Comparison of ENCODE assay signal across 9 mouse cellular contexts in genomic region chr7:81132851-81133279, GRCm38 (mm10). TPM values are rescaled to one million over a fixed set of nuclear protein-coding genes. Genes with fewer than 3 reads are reported as not detected.
DNase-seq lines count a peak whose midpoint lies in the region; ATAC-seq lines count a peak whose summit lies in the region.
"Had no signal": no experiment of that assay in that cellular context is flagged by ENCODE, and none has a peak within 500 bp of the region (broad histone marks: within the 10 kb centered on the region; RNA-seq: fewer than 3 reads in every experiment).

No protein-coding gene starts in this region.

- no peak overlapping the region for H3K4me3 ChIP-seq in heart, embryonic 12.5 days
- no peak overlapping the region for H3K4me3 ChIP-seq in limb, embryonic 12.5 days (replicated peaks)
- H3K4me3 ChIP-seq: forebrain, embryonic 13.5 days had no signal

- peaks cover 52% of the 10 kb centered on the region for H3K4me1 ChIP-seq in heart, embryonic 12.5 days (replicated peaks)
- peaks cover 45% of the 10 kb centered on the region for H3K4me1 ChIP-seq in limb, embryonic 12.5 days (replicated peaks)

- peak; percentile 74 for ATAC-seq in heart, embryonic 12.5 days (ENCODE audit: insufficient number of reproducible peaks, low FRiP score)
- ATAC-seq in limb, embryonic 12.5 days (ENCODE audit: insufficient number of reproducible peaks, insufficient read depth, low FRiP score, low TSS enrichment, low read depth) = no peak
- ATAC-seq: forebrain, embryonic 13.5 days had no signal

- H3K9me3 ChIP-seq in heart, embryonic 12.5 days (replicated peaks) = 0 out of 2 replicates have a peak, but pooled peaks cover 4% of the 10 kb centered on the region
- H3K9me3 ChIP-seq in limb, embryonic 12.5 days = peaks cover 5% of the 10 kb centered on the region; the same call in 1 of the 2 replicates
- H3K9me3 ChIP-seq: forebrain, embryonic 13.5 days had no signal

- peak overlapping the region; percentile 56 for H3K27ac ChIP-seq in heart, embryonic 12.5 days (ENCODE audit: poor library complexity, severe bottlenecking)
- 0 out of 2 replicates have a peak overlapping the region, but pooled peaks have one; percentile 29 for H3K27ac ChIP-seq in limb, embryonic 12.5 days
- H3K27ac ChIP-seq: forebrain, embryonic 13.5 days had no signal

- no peaks in the 10 kb centered on the region for H3K27me3 ChIP-seq in heart, embryonic 12.5 days (replicated peaks)
- H3K27me3 ChIP-seq in limb, embryonic 12.5 days = no peaks in the 10 kb centered on the region
- H3K27me3 ChIP-seq: forebrain, embryonic 13.5 days had no signal

- H3K36me3 ChIP-seq in heart, embryonic 12.5 days = no peaks in the 10 kb centered on the region
- H3K36me3 ChIP-seq in limb, embryonic 12.5 days = no peaks in the 10 kb centered on the region

- WGBS in heart, embryonic 12.5 days = 25% methylated on average over 2 of the region's 2 CpGs
- WGBS in limb, embryonic 12.5 days = 11% methylated on average over 2 of the region's 2 CpGs

- DNase-seq in adrenal gland, postnatal 10 days = peak; percentile 38
- no peak for DNase-seq in adrenal gland, adult 8-10 months
- peak; percentile 59 for DNase-seq in brain, adult 2 months (ENCODE audit: low read depth, low spot score)
- no peak for DNase-seq in left cerebral cortex, adult 9 months (ENCODE audit: low spot score in 2 of 2)
- DNase-seq in thymus, postnatal 36 days = no peak
- DNase-seq in testis, postnatal 10 days (ENCODE audit: low spot score) = no peak

- H3K4me2 ChIP-seq in heart, embryonic 12.5 days = no peak overlapping the region
- no peak overlapping the region for H3K4me2 ChIP-seq in limb, embryonic 12.5 days
- H3K4me2 ChIP-seq: forebrain, embryonic 13.5 days had no signal

- H3K9ac ChIP-seq in heart, embryonic 12.5 days = no peak overlapping the region
- no peak overlapping the region for H3K9ac ChIP-seq in limb, embryonic 12.5 days (replicated peaks)
- H3K9ac ChIP-seq: forebrain, embryonic 13.5 days had no signal

RNA-seq across cellular contexts. Expression of gene Slc28a1, which starts 18.3 kb away (rescaled TPM):
- total RNA-seq in adrenal gland, postnatal 10 days (2021) = under 1 TPM; 0.58 to 0.66 TPM
- not detected for total RNA-seq in adrenal gland, adult 8-10 months (2022)
- polyA plus RNA-seq in heart, embryonic 12.5 days (2016; fragmentation: Nextera tagmentation; extraction: Ambion mirVana) = 0.14 and 0.26 TPM in 2 replicates
- polyA plus RNA-seq in limb, embryonic 12.5 days (2016; fragmentation: Nextera tagmentation; extraction: Ambion mirVana) = not detected in 2 replicates
- polyA plus RNA-seq: forebrain, embryonic 13.5 days had no signal

Comparison
In these comparisons a context has a peak if more than half of its experiments do, and no peak if none do; other contexts are left out.
1. DNase-seq: peak in adrenal gland, postnatal 10 days (single experiment) and brain, adult 2 months (single experiment); none in adrenal gland, adult 8-10 months (single experiment), left cerebral cortex, adult 9 months (0 of 2), thymus, postnatal 36 days (0 of 2) and testis, postnatal 10 days (single experiment).